Mouse (Mus musculus): ENCODE results near the gene Anapc2. TPM values are rescaled to one million over a fixed set of nuclear protein-coding genes. Genes with fewer than 3 reads are reported as not detected.

The Anapc2 gene
- polyA plus RNA-seq, 1 experiment from 2014 or later: 43.4 TPM

DNA sequence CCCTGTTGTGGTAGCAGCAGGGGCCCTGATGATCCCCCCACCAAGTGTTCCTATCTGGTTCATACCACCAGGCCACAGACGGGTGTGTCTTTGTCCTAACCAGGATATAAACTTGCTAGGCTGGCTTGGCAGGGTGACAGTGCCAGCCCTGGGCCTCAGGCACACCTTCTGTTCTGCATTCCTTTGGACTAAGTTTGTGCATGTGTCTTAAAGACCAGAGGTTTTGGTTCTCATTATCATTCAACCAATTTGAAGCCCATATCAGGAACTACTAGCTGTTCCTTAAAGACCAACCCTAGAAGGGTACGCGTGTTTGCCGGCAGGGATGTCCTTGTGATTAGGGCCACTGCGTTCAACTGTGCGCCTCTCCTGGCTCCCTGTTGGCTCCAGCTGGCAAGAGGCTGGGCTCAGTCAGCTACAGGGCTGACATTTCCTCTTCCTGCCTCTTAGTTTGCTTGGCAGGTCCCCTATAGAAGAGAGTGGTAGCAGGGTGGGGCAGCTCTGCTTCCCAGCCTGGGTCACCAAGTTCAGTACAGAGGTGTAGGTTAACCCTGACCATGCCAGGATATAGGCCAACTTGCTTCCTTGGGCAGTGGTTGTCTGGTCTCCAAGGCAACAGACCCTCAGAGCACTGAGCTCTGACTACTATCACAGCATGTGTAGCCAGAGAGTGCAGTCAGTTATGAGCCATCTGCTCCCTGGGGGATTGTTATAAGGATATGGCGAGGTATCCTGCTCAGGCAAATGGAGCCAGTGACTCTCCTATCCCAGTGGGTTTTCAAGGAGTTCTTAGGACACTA is 14.8 kb downstream of the Anapc2 start:
- Histone ChIP-seq H3K27me3 (replicated peaks; ENCODE audit: control insufficient read depth, insufficient read depth, low read length) (peaks cover 32% of the 10 kb centered on the region), H3K4me2 (replicated peaks; ENCODE audit: low read depth) (peak overlapping the region; percentile 37), H3K4me3 (ENCODE audit: low read depth, low read length) (no peak overlapping the region), H3K27ac (ENCODE audit: low read depth, low read length) (peak overlapping the region; percentile 90), H3K36me3 (ENCODE audit: control insufficient read depth, insufficient read depth) (peaks cover 31% of the 10 kb centered on the region), H3K4me1 (replicated peaks; ENCODE audit: control insufficient read depth, insufficient read depth, low read length) (peaks cover 19% of the 10 kb centered on the region; the same call in 1 of the 2 replicates), H3K9ac (ENCODE audit: low read depth, low read length) (peak overlapping the region; percentile 31; the same call in 1 of the 2 replicates), H3K9me3 (ENCODE audit: control insufficient read depth) (no peaks in the 10 kb centered on the region)
- ATAC-seq: peak; percentile 83
- 26% methylated on average over 7 of the region's 7 CpGs for WGBS
- TF ChIP-seq CTCF (IDR thresholded peaks at IDR 0.05; ENCODE audit: low read depth): no peak

DNA sequence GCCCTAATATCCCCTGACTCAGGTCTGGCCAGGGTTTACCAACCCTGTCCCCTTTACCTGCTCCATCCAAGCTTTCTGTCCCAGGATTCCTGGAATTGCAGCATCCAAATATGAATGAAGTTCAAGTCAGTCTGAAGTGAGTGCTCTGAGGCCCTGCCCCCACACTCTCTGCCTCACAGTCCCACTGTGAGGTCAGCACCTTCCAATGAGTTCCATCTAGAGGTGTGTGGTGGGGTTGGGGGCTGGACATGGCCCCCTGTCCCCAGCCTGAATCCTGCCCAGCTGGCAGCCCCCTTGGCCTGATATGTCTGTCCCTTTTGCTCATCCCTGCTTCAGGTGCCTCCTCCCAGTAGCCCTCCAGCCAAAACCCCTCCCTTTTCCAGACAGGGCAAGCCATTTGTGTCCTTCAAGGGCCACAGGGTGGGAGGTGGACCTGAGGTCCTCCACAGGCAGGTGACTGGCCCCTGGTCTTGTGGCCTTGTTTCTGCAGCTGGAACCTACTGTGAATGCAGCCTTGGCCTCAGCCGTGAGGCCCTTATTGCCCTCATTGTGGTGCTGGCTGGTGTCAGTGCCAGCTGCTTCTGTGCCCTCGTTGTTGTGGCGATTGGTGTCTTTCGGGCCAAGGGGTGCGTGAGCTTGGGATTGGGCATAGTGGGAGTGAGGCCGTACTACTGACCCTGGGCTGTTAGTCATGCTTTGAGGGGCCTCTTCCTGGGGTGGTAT is 15.8 kb downstream of the Anapc2 start, which contains the start of gene Tmem210:
Tmem210 (plus strand) TSS at position 219 of the 723 bp plus-strand sequence.
- Histone ChIP-seq H3K4me2 (replicated peaks; ENCODE audit: low read depth) (peak within 1 kb of the TSS; percentile 37; the same call in 1 of the 2 replicates), H3K9me3 (ENCODE audit: control insufficient read depth) (no peaks in the 10 kb centered on the region), H3K27ac (ENCODE audit: low read depth, low read length) (peak within 1 kb of the TSS; percentile 90), H3K4me3 (ENCODE audit: low read depth, low read length) (no peak within 1 kb of the TSS), H3K36me3 (ENCODE audit: control insufficient read depth, insufficient read depth) (peaks cover 22% of the 10 kb centered on the region), H3K9ac (ENCODE audit: low read depth, low read length) (no peak within 1 kb of the TSS), H3K27me3 (replicated peaks; ENCODE audit: control insufficient read depth, insufficient read depth, low read length) (peaks cover 40% of the 10 kb centered on the region), H3K4me1 (replicated peaks; ENCODE audit: control insufficient read depth, insufficient read depth, low read length) (peaks cover 19% of the 10 kb centered on the region; the same call in 1 of the 2 replicates)
- WGBS: 81% methylated on average over 6 of the region's 6 CpGs
- no peak for ATAC-seq
- no peak for TF ChIP-seq CTCF (IDR thresholded peaks at IDR 0.05; ENCODE audit: low read depth)

DNA sequence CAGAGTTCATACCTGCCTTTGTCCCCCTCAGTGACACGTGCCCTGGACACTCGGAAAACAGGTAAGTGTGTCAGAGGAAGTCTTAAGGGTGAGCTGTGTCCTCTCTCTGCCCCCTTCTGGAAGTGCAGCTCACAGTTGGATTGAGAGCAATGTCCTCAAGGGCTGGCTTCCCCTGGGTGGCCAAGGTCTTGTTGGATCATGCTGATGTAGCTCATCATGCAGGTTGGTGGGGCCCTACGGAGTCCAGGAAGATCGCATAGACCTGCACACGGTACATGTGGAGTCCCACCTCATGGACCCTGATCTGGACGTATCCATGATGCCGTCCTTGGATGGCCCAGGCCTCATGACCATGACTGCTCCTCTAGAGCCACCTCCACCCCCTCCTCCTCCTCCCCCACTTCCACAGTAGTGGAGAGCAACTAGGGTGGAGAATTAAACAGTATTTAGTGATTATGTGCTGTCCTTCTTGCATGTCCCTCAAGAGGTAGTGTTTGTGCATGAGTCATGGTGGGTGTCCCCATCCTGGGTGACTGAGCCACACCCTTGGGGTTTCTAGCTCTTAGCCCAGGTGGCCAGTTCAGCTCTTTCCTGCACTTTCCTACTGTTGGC is 16.6 kb downstream of the Anapc2 start:
- H3K36me3 ChIP-seq (ENCODE audit: control insufficient read depth, insufficient read depth): peaks cover 16% of the 10 kb centered on the region
- TF ChIP-seq CTCF (IDR thresholded peaks at IDR 0.05; ENCODE audit: low read depth): 0 out of 2 replicates have a peak, but pooled peaks have one; percentile 28
- no peak for ATAC-seq
- H3K9ac ChIP-seq (ENCODE audit: low read depth, low read length): no peak overlapping the region
- H3K27ac ChIP-seq (ENCODE audit: low read depth, low read length): no peak overlapping the region
- H3K4me1 ChIP-seq (replicated peaks; ENCODE audit: control insufficient read depth, insufficient read depth, low read length): peaks cover 19% of the 10 kb centered on the region; the same call in 1 of the 2 replicates
- H3K4me2 ChIP-seq (replicated peaks; ENCODE audit: low read depth): no peak overlapping the region
- WGBS: 85% methylated on average over 7 of the region's 7 CpGs
- H3K9me3 ChIP-seq (ENCODE audit: control insufficient read depth): no peaks in the 10 kb centered on the region
- no peak overlapping the region for H3K4me3 ChIP-seq (ENCODE audit: low read depth, low read length)
- peaks cover 45% of the 10 kb centered on the region for H3K27me3 ChIP-seq (replicated peaks; ENCODE audit: control insufficient read depth, insufficient read depth, low read length)

GRCm38 (mm10) chr2:25289651-25290050 is 17.4 kb downstream of the Anapc2 start, which contains the start of gene Lrrc26:
TSS of gene Lrrc26 (plus strand) at chr2:25289915.
- Histone ChIP-seq H3K4me2 (replicated peaks; ENCODE audit: low read depth) (peak within 1 kb of the TSS; percentile 75), H3K27me3 (replicated peaks; ENCODE audit: control insufficient read depth, insufficient read depth, low read length) (peaks cover 46% of the 10 kb centered on the region), H3K4me3 (ENCODE audit: low read depth, low read length) (peak within 1 kb of the TSS; percentile 42), H3K4me1 (replicated peaks; ENCODE audit: control insufficient read depth, insufficient read depth, low read length) (peaks cover 19% of the 10 kb centered on the region; the same call in 1 of the 2 replicates), H3K9me3 (ENCODE audit: control insufficient read depth) (no peaks in the 10 kb centered on the region), H3K9ac (ENCODE audit: low read depth, low read length) (0 out of 2 replicates have a peak within 1 kb of the TSS, but pooled peaks have one; percentile 17), H3K36me3 (ENCODE audit: control insufficient read depth, insufficient read depth) (peaks cover 8% of the 10 kb centered on the region; the same call in 1 of the 2 replicates), H3K27ac (ENCODE audit: low read depth, low read length) (no peak within 1 kb of the TSS; the same call in 1 of the 2 replicates)
- WGBS: 8% methylated on average over 11 of the region's 11 CpGs
- no peak for TF ChIP-seq CTCF (IDR thresholded peaks at IDR 0.05; ENCODE audit: low read depth)
- ATAC-seq: no peak

DNA sequence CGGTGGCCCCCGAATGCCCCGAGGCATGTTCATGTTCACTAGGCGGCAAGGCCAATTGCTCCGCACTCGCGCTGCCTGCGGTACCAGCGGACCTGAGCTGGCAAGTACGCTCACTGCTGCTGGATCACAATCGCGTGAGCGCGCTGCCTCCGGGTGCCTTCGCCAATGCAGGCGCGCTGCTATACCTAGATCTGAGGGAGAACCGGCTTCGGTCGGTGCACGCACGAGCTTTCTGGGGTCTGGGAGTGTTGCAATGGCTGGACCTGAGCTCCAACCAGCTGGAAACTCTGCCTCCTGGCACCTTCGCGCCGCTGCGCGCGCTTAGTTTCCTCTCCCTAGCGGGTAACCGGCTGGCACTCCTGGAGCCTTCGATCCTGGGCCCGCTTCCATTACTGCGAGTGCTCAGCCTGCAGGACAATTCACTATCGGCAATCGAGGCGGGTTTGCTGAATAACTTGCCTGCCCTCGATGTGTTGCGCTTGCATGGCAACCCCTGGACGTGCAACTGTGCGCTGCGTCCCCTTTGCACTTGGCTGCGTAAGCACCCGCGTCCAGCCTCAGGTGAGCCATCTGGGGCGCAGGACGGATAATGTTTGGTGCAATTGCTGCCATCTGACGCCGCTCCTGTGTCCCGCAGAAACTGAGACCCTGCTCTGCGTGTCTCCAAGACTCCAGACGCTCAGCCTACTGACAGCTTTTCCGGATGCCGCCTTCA is 18.0 kb downstream of the Anapc2 start:
- Histone ChIP-seq H3K9ac (ENCODE audit: low read depth, low read length) (0 out of 2 replicates have a peak overlapping the region, but pooled peaks have one; percentile 17), H3K4me2 (replicated peaks; ENCODE audit: low read depth) (peak overlapping the region; percentile 75), H3K9me3 (ENCODE audit: control insufficient read depth) (no peaks in the 10 kb centered on the region), H3K36me3 (ENCODE audit: control insufficient read depth, insufficient read depth) (peaks cover 2% of the 10 kb centered on the region; the same call in 1 of the 2 replicates), H3K27me3 (replicated peaks; ENCODE audit: control insufficient read depth, insufficient read depth, low read length) (peaks cover 46% of the 10 kb centered on the region), H3K4me1 (replicated peaks; ENCODE audit: control insufficient read depth, insufficient read depth, low read length) (peaks cover 19% of the 10 kb centered on the region; the same call in 1 of the 2 replicates), H3K27ac (ENCODE audit: low read depth, low read length) (no peak overlapping the region), H3K4me3 (ENCODE audit: low read depth, low read length) (peak overlapping the region; percentile 42)
- TF ChIP-seq CTCF (IDR thresholded peaks at IDR 0.05; ENCODE audit: low read depth): no peak
- 2% methylated on average over 54 of the region's 54 CpGs for WGBS
- no peak for ATAC-seq

Measured in intestine, postnatal 0 days (tissue).